Mouse (Mus musculus): ENCODE measurements around the gene Cfap77. TPM values are rescaled to one million over a fixed set of nuclear protein-coding genes. Genes with fewer than 3 reads are reported as not detected.

Gene Cfap77
- polyA plus RNA-seq, 1 experiment from 2014 or later, result 0.70 TPM

- Histone ChIP-seq H3K27me3 (ENCODE audit: control insufficient read depth, insufficient read depth, low read depth, low read length) (peaks cover 2% of the 10 kb centered on the region; the same call in 1 of the 2 replicates), H3K4me3 (ENCODE audit: low read length) (no peak overlapping the region), H3K4me1 (replicated peaks; ENCODE audit: control insufficient read depth, insufficient read depth, low read length) (0 out of 2 replicates have a peak, but pooled peaks cover 6% of the 10 kb centered on the region), H3K27ac (ENCODE audit: low read length) (peak overlapping the region; percentile 73), H3K36me3 (ENCODE audit: control insufficient read depth, insufficient read depth, low read length) (no peaks in the 10 kb centered on the region), H3K4me2 (ENCODE audit: low read depth, low read length) (peak overlapping the region; percentile 16; the same call in 1 of the 2 replicates), H3K9ac (ENCODE audit: low read length) (no peak overlapping the region), H3K9me3 (ENCODE audit: control insufficient read depth, low read length) (no peaks in the 10 kb centered on the region)
- ATAC-seq (ENCODE audit: low read depth), result peak; percentile 56; the same call in 1 of the 2 replicates
- 61% methylated on average over 27 of the region's 27 CpGs for WGBS
Observed at GRCm38 (mm10) chr2:29016599-29017587, 38.0 kb downstream of the Cfap77 start.

DNA sequence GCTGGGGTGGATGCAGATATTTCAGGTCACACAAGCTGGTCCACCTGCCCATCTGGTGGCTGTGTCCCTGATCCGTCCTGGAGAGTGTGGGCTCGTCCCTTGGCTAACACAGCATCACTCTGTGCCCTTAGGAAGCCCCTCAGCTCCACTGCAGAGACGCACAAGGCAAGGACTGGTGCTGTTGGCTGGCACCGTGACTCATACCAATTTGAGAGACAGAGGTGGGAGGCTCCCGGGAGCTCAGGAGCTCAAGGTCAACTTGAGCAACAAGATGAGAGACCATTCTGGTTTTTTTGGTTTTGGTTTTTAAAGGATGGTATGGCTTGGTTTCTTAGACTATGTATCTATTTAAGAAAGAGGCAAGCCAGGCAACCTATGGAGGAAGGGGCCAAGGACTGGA, 42.3 kb downstream of the Cfap77 start:
- 70% methylated on average over 5 of the region's 5 CpGs for WGBS
- 0 out of 2 replicates have a peak, but pooled peaks cover 6% of the 10 kb centered on the region for H3K4me1 ChIP-seq (replicated peaks; ENCODE audit: control insufficient read depth, insufficient read depth, low read length)
- ATAC-seq (ENCODE audit: low read depth), result no peak
- H3K36me3 ChIP-seq (ENCODE audit: control insufficient read depth, insufficient read depth, low read length), result no peaks in the 10 kb centered on the region
- no peak overlapping the region for H3K9ac ChIP-seq (ENCODE audit: low read length)
- H3K4me2 ChIP-seq (ENCODE audit: low read depth, low read length), result no peak overlapping the region
- no peaks in the 10 kb centered on the region for H3K9me3 ChIP-seq (ENCODE audit: control insufficient read depth, low read length)
- no peaks in the 10 kb centered on the region; the same call in 1 of the 2 replicates for H3K27me3 ChIP-seq (ENCODE audit: control insufficient read depth, insufficient read depth, low read depth, low read length)
- H3K4me3 ChIP-seq (ENCODE audit: low read length), result no peak overlapping the region
- H3K27ac ChIP-seq (ENCODE audit: low read length), result no peak overlapping the region

GRCm38 (mm10) chr2:29007656-29008055, 47.2 kb downstream of the Cfap77 start:
- WGBS, result 81% methylated on average over 6 of the region's 6 CpGs
- Histone ChIP-seq H3K4me3 (ENCODE audit: low read length) (no peak overlapping the region), H3K27me3 (ENCODE audit: control insufficient read depth, insufficient read depth, low read depth, low read length) (no peaks in the 10 kb centered on the region; the same call in 1 of the 2 replicates), H3K9me3 (ENCODE audit: control insufficient read depth, low read length) (no peaks in the 10 kb centered on the region), H3K27ac (ENCODE audit: low read length) (no peak overlapping the region), H3K36me3 (ENCODE audit: control insufficient read depth, insufficient read depth, low read length) (no peaks in the 10 kb centered on the region), H3K4me2 (ENCODE audit: low read depth, low read length) (no peak overlapping the region), H3K4me1 (replicated peaks; ENCODE audit: control insufficient read depth, insufficient read depth, low read length) (no peaks in the 10 kb centered on the region), H3K9ac (ENCODE audit: low read length) (no peak overlapping the region)
- no peak for ATAC-seq (ENCODE audit: low read depth)

DNA sequence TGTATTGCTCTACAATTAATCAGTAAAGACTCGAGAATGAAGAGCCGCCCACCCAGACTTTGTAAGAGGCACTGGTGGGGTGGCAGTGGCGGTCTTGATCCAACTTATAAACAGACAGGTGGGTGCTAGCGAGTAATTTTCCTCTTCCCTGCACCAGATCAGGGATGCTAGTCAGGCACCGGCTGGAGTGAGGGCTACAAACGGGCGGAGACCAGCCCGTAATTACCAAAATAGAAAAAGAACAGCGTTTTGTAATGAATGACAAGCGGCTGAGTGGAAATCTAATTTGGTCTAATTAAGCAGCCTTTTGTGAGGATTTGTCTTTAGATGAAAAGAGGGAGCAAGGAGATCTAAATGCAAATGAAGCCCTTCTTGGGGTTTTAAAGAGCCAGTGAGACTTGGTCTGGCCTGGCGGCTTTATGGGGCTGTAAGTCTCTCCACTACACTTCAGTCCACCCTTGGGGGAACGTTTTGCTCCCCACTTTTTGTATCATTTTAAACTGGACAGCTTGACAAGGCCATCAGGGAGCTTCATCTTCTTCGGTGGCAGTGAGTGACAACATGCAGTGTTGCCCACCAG, 48.3 kb downstream of the Cfap77 start:
- Histone ChIP-seq H3K27me3 (ENCODE audit: control insufficient read depth, insufficient read depth, low read depth, low read length) (no peaks in the 10 kb centered on the region; the same call in 1 of the 2 replicates), H3K9ac (ENCODE audit: low read length) (no peak overlapping the region), H3K27ac (ENCODE audit: low read length) (no peak overlapping the region), H3K4me1 (replicated peaks; ENCODE audit: control insufficient read depth, insufficient read depth, low read length) (no peaks in the 10 kb centered on the region), H3K4me3 (ENCODE audit: low read length) (no peak overlapping the region), H3K9me3 (ENCODE audit: control insufficient read depth, low read length) (no peaks in the 10 kb centered on the region), H3K36me3 (ENCODE audit: control insufficient read depth, insufficient read depth, low read length) (no peaks in the 10 kb centered on the region), H3K4me2 (ENCODE audit: low read depth, low read length) (no peak overlapping the region)
- no peak for ATAC-seq (ENCODE audit: low read depth)
- WGBS, result 79% methylated on average over 13 of the region's 13 CpGs

- Histone ChIP-seq H3K4me2 (ENCODE audit: low read depth, low read length) (no peak overlapping the region), H3K36me3 (ENCODE audit: control insufficient read depth, insufficient read depth, low read length) (no peaks in the 10 kb centered on the region), H3K27ac (ENCODE audit: low read length) (no peak overlapping the region), H3K27me3 (ENCODE audit: control insufficient read depth, insufficient read depth, low read depth, low read length) (no peaks in the 10 kb centered on the region; the same call in 1 of the 2 replicates), H3K4me1 (replicated peaks; ENCODE audit: control insufficient read depth, insufficient read depth, low read length) (no peaks in the 10 kb centered on the region), H3K4me3 (ENCODE audit: low read length) (no peak overlapping the region), H3K9ac (ENCODE audit: low read length) (no peak overlapping the region), H3K9me3 (ENCODE audit: control insufficient read depth, low read length) (no peaks in the 10 kb centered on the region)
- WGBS, result 61% methylated on average over 9 of the region's 9 CpGs
- no peak for ATAC-seq (ENCODE audit: low read depth)
Observed at GRCm38 (mm10) chr2:29004037-29004436, 50.8 kb downstream of the Cfap77 start.

- Histone ChIP-seq H3K9ac (ENCODE audit: low read length) (no peak overlapping the region), H3K9me3 (ENCODE audit: control insufficient read depth, low read length) (0 out of 2 replicates have a peak, but pooled peaks cover 3% of the 10 kb centered on the region), H3K36me3 (ENCODE audit: control insufficient read depth, insufficient read depth, low read length) (no peaks in the 10 kb centered on the region), H3K27me3 (ENCODE audit: control insufficient read depth, insufficient read depth, low read depth, low read length) (no peaks in the 10 kb centered on the region), H3K4me2 (ENCODE audit: low read depth, low read length) (no peak overlapping the region), H3K4me1 (replicated peaks; ENCODE audit: control insufficient read depth, insufficient read depth, low read length) (no peaks in the 10 kb centered on the region), H3K27ac (ENCODE audit: low read length) (no peak overlapping the region), H3K4me3 (ENCODE audit: low read length) (no peak overlapping the region)
- WGBS, result 32% methylated on average over 5 of the region's 5 CpGs
- no peak for ATAC-seq (ENCODE audit: low read depth)
Observed at GRCm38 (mm10) chr2:28998246-28998645, 56.6 kb downstream of the Cfap77 start.

GRCm38 (mm10) chr2:28997161-28997834, 57.6 kb downstream of the Cfap77 start:
- Histone ChIP-seq H3K27me3 (ENCODE audit: control insufficient read depth, insufficient read depth, low read depth, low read length) (no peaks in the 10 kb centered on the region), H3K4me2 (ENCODE audit: low read depth, low read length) (no peak overlapping the region), H3K9ac (ENCODE audit: low read length) (no peak overlapping the region), H3K4me3 (ENCODE audit: low read length) (no peak overlapping the region), H3K9me3 (ENCODE audit: control insufficient read depth, low read length) (0 out of 2 replicates have a peak, but pooled peaks cover 3% of the 10 kb centered on the region), H3K4me1 (replicated peaks; ENCODE audit: control insufficient read depth, insufficient read depth, low read length) (no peaks in the 10 kb centered on the region), H3K27ac (ENCODE audit: low read length) (no peak overlapping the region), H3K36me3 (ENCODE audit: control insufficient read depth, insufficient read depth, low read length) (no peaks in the 10 kb centered on the region)
- no peak for ATAC-seq (ENCODE audit: low read depth)
- WGBS, result 67% methylated on average over 14 of the region's 14 CpGs

DNA sequence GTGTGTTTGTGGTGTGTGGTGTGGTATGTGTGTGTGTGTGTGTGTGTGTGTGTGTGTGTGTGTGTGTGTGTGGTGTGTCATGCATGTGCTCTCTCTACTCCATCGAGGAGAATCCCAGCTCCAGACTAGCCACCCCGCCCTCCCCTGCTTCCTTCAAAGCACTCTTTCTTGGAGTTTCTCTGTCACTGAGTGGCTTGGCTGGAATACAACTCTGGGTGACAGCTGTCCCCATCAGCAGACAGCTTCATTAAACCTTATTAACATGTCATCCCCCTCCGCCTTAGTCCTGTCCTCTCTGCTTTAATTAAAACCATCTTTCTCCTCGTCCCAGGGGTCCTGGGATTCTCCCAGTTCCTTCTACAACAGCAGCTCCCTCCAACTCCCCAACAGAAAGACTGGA, 59.4 kb downstream of the Cfap77 start:
- no peaks in the 10 kb centered on the region for H3K27me3 ChIP-seq (ENCODE audit: control insufficient read depth, insufficient read depth, low read depth, low read length)

GRCm38 (mm10) chr2:28994014-28994413, 60.9 kb downstream of the Cfap77 start:
- H3K9me3 ChIP-seq (ENCODE audit: control insufficient read depth, low read length), result 0 out of 2 replicates have a peak, but pooled peaks cover 3% of the 10 kb centered on the region
- no peak overlapping the region for H3K9ac ChIP-seq (ENCODE audit: low read length)
- no peak for ATAC-seq (ENCODE audit: low read depth)
- H3K27me3 ChIP-seq (ENCODE audit: control insufficient read depth, insufficient read depth, low read depth, low read length), result no peaks in the 10 kb centered on the region
- no peaks in the 10 kb centered on the region for H3K36me3 ChIP-seq (ENCODE audit: control insufficient read depth, insufficient read depth, low read length)
- H3K27ac ChIP-seq (ENCODE audit: low read length), result no peak overlapping the region
- WGBS, result 66% methylated on average over 12 of the region's 12 CpGs
- H3K4me1 ChIP-seq (replicated peaks; ENCODE audit: control insufficient read depth, insufficient read depth, low read length), result no peaks in the 10 kb centered on the region
- no peak overlapping the region for H3K4me3 ChIP-seq (ENCODE audit: low read length)
- H3K4me2 ChIP-seq (ENCODE audit: low read depth, low read length), result no peak overlapping the region

More for the DNA sequence above, 59.4 kb downstream of the Cfap77 start:
- Histone ChIP-seq H3K9me3 (ENCODE audit: control insufficient read depth, low read length) (0 out of 2 replicates have a peak, but pooled peaks cover 3% of the 10 kb centered on the region), H3K9ac (ENCODE audit: low read length) (no peak overlapping the region), H3K36me3 (ENCODE audit: control insufficient read depth, insufficient read depth, low read length) (no peaks in the 10 kb centered on the region), H3K4me3 (ENCODE audit: low read length) (no peak overlapping the region), H3K27ac (ENCODE audit: low read length) (no peak overlapping the region), H3K4me1 (replicated peaks; ENCODE audit: control insufficient read depth, insufficient read depth, low read length) (no peaks in the 10 kb centered on the region), H3K4me2 (ENCODE audit: low read depth, low read length) (no peak overlapping the region)
- 57% methylated on average over 4 of the region's 4 CpGs for WGBS
- no peak for ATAC-seq (ENCODE audit: low read depth)

Measured in lung, embryonic 16.5 days (tissue).